Mouse (Mus musculus) kidney, postnatal 36 days (tissue): ENCODE results near the gene Sec1.
"Not testable (repeated sequence)": the region's sequence is repeated elsewhere in the genome, so short reads cannot be mapped to it uniquely, and the experiment has no call there.

Experiments used
- DNase-seq, 2 experiments: peaks; one replicate each; pipeline ENCODE4 v3.0.0; 2021 to 2022; ENCODE audit warnings: mixed read lengths in 2 of 2

Sec1 gene

DNA sequence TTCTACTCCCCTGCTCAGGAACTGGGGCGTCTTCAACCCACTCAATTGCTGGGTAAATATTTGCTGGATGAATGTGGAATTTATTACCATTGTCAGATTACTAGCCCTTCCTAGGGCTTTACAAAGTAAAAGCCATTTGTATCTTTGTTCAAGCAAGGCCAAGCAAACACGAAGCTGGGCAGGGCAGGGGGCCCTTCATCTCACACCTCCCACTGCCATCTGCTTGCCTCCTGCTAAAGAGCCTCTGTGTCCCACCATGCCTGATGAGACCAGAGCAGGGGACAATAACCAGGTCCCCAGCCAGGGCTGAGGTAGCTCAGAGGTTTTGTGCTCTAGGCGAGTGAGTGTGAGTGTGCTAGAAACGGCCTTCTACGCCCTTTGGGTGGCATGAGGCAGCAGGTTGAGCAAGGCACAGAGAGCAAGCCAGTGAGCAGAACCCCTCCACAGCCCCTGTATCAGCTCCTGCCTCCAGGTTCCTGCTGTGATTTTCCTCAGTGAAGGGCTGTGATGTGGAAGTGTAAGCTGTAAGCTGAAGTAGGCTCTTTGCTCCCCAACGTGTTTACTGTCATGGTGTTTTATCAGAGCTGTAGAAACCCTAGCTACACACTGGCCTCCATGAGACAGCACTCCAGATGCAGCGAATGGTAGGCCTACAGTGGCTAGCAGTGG, 16.4 kb downstream of the Sec1 start:
- no peak for DNase-seq

DNA sequence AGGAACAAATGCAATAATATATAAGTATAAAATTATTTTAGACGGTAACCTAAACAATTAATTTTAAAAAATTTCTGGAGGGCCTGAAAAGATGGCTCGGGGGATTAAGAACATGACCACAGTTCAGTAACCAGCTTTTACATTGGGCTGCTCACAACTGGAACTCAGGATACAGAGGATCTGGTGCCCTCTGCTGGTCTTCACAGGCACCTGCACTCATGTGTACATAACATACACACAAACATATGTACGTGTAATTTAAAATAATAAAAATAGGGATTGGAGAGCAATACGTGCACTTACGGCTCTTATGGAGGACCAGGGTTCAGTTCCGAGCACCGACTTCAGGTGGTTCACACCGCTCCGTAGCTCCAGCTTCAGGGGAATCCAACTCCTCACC, 25.3 kb downstream of the Sec1 start:
- no peak for DNase-seq

DNA sequence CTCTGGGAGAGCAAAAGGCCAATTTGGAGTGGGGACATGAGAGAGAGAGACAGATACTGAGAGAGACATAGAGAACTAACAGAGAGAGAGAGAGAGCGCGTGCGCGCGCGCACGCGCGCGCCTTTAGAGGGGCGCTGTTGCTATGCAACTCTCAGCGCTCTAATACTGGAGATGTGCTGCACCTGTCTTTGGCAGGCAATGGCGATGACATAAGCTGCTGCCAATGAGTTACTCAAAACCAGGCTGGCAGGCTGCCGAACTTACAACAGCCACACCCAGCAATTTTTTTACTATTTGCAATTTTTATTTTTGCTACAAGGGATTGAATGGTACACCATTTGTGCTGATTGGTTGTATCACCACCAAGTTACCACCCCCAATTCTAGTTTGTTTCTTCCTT, 26.4 kb downstream of the Sec1 start:
- no peak for DNase-seq

DNA sequence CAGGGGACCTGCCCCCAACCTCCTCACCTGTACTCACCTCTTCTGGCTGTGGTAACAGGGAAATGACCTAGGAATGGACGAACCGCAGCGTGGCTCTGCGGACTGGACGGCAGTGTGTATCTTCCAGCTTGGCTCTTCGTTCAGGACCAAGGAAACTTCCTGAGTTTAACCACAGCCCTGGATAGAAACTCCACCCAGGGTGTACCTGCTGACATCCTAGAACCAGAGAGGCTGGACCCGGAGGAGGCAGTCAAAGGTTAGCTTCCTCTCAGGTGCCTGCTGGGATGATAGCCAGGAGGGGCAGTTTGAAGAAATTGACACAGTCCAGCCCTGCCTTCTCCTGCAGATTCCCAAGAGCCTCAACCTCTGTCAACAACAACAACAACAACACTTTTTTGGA, 28.0 kb downstream of the Sec1 start, which contains the start of gene Fut2:
Fut2 (minus strand) TSS at position 234 of the 400 bp plus-strand sequence.
- DNase-seq: no peak

DNA sequence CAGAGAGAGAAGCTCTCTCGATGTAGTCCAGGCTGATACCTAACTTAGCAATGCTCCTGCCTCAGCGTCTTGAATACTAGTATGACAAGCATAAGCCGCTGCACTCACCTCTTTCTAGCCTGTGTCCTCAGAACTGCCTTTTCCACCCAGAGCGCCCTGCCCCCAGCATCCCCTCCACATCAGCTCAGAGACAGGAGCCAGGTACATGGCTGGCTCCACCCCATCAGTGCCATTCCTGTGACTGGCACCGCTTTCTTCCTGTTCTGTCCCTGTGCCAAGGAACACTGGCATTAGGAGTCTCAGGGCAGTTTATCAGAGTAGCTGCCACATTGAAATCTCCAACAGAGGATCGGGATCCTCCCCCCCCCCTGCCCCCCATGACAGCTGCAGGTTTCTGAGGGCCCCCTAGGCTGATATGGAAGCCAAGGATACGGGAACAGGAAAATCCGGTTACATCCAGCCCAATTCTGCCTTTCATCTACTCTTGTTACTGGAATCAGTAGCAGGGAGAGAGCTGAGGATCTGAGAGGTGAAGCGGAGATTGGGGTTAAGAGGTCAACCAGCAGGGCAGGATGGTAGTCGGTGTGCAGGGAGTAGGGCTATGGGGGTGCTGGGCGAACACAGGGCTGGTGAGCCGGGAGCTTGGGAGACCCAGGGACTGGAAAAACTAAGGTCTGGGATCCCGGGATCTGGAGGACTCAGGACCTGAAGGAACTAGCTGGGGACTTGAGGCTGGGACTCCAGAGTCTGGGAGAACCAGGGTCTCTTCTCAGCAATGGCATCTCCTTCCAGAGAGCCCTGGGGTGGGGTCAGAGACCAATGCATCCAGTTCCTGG, 28.7 kb downstream of the Sec1 start:
- no peak for DNase-seq

DNA sequence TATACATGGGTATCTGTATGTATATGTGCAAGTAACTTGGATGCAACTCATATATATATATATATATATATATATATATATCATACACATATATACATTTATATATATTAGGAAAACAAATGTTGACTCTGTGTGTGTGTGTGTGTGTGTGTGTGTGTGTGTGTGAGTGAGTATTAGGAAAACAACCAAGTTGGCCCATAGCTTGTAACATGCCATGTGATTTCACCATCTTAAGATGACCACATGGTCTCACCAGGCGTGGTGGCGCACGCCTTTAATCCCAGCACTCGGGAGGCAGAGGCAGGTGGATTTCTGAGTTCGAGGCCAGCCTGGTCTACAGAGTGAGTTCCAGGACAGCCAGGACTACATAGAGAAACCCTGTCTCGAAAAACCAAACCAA, 32.5 kb downstream of the Sec1 start:
- DNase-seq: not testable (repeated sequence)

DNA sequence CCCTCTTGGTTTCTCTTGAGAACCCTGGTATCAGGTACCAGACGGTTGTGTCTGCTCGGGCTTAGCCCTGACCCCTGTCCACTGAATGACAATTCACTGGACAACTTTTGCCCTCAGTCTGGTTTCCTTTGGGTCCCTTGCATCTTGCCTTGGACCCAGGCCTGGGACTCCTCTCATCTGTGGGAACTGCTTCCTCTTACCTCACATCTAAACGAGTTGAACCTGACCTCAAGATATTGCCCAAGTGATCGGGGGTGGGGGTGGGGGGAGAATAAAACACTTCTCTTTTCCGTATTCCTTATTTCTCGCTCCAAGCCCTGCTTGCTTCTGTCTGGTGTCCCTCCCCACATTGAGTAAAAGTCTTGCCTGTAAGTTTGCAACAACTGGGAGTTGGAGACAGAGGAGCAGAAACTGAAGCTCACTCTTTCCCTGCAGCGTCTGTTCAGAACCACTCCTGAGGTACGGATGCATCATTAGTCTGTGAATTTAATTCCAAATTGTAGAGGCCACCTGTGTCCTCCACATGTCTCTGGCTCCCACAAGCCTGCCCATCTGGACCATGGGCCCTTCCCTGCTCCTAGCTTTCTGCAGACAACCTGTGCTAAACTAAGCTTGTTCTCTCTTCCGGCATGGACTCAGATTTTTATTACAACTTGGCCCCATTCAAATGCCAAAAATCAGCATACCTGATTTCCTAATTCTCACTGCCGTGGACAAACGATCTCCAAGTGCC, 33.3 kb downstream of the Sec1 start:
- no peak for DNase-seq

DNA sequence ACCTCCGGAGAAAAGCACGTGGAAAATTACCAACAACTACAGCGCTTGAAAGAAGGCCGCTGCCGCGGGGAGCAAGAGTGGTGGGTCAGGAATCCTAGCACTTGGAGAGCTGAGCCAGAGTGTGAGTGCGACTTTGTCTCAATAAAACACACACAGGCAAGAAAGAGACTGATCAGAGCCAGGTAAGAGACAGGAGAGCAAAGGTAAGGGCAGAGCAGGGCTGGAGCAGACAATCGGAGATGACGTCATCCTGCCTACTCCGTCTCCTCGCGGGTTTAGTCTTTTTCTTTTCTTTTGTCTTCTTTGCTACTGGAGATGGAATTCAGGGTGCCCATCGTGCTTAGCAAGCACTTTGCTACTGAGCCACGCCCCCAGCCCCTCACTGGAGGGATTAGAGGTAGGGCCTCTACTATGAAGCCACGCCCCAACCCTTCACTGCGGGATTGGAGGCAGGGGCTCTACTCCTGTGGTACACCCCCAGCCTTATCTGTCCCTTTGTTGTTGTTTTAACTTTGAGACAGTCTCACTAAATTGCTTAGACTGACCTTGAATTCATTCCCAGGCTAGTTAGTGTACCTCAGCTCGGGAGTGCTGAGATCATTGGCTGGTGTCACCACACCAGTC, 39.7 kb downstream of the Sec1 start:
- no peak for DNase-seq

DNA sequence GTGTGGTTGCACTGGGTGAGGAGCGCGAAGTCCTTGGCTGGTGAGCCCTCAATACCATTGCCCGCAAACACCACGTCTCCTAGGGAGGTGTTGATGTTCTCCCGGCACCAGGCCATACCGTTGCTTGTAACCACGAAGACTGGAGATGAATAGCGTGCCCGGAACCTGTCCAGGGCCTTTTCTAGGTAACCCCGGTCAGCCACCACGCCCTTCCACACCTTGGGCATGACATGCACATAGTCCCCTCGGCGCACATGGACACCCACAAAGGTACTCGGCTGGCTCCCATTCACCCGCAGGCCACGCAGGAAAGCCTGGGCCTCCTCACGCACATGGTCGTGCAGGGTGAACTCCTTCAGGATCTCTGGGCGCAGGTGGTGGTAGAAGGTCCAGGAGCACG, 43.7 kb downstream of the Sec1 start:
- DNase-seq: not testable (repeated sequence)

DNA sequence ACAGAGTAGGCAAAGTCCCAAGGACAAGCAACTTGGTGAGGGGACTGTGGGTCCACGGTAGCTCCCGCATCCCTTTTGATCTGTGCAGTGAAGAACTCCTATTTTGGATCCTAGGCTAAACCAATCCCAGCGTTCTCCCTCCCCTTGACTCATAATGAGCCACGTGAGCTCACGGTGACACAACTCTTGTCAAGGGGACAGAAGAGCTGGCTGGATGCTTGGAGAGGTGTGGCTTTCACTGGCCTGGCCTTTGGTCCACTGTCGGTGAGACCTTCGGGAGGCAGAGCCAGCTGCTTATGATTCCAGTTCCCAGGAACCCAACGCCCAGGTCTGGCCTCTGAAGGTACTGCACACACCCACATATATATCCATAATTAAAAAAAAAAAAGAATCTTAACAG, 44.9 kb downstream of the Sec1 start:
- DNase-seq: no peak

DNA sequence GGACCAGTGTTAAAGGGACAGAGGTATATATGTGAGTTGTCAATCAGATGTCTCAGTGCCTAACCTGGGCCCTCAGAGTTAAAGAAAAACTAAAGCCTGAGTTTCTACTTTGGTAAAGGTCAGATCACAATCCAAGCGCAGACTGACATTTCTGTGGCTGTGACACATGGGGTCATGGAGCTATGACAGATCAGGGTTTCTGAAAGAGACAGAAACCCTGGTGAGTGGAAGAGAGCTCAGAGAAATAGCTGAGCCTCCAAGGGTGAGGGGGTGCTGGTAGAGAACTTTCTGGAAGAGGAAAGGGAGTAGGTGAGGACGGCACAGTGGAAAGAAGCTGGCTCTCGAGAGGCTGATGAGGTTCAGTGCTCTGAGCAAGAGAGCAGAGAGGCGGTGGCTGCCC, 47.5 kb downstream of the Sec1 start:
- DNase-seq: no peak

DNA sequence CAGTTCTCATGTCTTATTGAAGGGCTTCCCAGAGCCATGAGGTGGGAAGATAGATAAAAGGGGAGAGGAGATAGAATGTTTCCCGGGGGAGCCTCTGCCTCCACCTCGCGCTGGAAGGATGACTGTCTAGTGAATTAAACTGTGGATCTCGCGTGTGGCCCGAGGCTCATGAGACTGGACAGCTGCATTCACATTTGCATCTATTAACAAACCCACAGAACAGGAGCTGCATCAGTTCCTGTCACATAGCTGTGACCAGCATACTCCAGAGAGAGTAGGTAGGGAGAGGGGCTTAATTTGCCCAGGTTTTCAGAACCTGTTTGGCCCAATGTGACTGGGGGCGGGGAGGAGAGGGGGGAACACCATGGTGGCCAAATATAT, 48.6 kb downstream of the Sec1 start:
- DNase-seq: no peak

DNA sequence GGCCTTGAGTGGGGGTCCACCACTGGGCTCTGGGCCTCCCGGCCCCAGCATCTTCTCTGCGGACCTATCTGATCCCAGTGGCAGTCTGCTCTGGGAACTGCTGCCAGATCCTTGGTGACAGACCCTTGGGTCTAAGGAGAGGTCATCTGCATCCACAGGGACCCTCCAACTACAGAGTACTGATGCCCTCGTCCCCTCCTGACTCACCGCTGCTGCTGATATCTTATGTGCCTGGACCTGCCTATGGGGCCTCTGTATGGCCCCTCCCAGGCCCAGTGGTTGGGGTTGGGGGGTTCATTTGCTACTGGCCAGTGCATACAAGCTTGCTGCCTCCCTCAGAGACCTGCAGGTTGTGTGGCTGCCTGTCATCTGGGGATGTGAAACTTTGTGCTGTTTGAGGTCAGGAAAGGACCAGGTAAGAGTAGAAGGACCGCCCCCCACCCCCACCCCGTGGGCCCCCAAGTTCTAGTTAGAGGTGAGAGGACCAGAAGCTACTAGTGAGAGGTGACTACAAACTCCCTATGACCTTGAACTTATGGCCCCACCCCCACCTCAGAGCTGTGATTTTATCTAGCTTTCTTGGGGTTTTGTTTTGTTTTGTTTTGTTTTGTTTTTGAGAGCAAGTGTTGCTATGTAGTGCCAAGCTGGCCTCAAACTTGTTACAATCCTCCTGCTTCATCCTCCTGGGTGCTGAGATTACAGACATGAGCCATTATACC, 49.2 kb downstream of the Sec1 start:
- DNase-seq: no peak

DNA sequence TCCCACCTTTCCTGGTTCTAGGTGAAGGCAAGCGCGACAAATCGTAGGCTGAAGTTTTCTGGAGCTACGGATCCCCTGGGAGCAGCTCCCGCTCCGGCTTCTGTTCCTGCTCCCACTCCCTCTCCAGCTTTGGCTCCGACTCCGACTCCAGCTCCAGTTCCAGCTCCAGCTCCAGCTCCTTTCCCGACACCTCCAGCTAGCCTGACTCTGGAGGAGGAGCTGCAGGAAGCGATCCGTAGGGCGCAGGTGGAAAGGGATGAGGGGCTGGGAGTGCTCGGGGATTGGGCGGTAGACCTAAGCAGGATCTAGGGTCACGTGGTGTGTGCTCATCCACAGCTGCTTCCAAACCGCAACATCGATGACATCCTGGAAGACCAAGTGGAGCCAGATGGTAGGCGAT, 50.0 kb downstream of the Sec1 start:
- DNase-seq: no peak

DNA sequence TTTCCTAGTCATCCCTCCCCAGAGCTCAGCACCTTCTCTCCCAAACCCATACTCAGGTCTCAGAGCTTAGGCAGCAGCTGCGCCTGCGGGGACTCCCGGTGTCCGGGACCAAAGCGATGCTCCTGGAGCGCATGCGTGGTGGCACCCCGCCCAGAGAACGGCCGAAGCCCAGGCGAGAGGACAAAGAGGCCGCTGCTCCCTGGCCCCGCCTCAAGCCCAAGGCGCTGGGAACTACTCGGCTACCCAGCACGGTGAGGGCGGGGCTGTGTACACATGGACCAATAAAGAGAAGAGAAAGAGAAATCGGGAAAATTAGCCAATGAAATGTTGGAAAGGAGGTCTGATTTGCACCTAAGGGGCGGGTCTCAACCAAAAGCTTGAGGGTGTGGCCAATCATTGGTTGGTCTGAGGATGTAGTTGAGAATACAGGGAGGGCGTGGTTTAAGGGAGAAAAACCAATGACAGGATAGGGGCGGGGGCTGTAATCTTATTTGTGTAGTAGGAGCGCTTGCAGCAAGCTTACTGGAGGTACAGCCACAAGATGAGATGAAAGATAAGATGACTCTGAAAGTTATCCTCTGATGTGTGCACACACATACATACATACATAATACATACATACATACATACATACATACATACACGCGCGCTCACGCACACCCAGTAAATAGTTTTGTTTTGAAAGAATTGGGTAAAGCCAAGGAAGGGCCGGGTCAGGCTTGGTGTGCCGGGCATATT, 50.6 kb downstream of the Sec1 start:
- peak; percentile 91 to 93 for DNase-seq

DNA sequence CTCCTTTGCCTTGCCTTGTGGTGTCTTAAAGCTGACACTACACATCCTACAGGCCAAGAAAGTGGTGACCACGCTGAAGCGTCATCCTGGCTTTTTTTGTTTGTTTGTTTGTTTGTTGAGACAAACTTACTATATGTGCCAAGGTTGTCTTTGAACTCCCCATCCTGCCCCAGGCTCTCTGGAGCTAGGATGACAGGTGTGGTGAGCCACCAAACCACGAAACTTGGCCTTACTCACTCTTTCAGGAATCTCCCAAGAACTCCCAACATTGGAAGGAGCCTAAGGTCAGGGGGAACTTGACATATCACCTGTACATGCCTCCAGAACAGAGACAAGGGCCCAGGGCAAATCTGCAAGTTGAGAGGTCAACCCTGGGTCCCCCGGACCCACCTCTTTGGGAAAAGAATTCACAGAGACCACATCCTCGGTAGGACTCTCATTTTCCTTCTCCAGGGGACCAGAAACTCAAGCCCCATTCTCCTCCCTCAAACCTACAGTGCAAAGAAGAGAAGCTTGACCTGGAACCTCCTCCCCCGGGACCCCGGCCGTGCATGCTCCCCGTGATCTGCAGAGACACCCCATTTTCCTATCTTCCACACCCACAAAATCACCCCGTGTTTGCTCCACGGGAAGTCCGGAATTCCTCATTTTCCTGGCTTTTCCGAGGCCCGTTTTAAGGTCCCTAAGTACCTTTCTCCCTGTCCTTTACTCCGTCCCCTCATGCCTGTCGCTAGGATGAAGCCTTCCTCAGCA, 51.5 kb downstream of the Sec1 start:
- no peak for DNase-seq

DNA sequence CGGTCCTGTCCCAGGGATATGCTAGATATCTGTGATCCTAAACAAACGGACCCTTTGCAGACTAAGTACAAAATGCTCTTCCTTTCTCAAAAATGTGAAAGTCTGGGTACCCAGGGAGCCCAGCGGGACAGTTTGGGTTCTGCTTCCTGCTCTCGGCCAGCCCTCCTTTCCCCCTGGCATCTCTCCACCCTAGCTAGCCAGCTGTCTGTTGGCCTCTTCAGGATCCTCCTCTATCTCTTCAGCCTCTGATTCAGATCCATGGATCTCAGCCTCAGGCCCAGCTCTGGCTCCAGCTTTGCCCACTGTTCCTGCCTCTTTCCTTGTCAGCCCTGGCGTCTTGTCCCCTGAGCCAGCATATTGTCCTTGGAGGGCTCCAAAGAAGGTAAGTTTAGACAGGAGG, 52.1 kb downstream of the Sec1 start:
- no peak for DNase-seq

DNA sequence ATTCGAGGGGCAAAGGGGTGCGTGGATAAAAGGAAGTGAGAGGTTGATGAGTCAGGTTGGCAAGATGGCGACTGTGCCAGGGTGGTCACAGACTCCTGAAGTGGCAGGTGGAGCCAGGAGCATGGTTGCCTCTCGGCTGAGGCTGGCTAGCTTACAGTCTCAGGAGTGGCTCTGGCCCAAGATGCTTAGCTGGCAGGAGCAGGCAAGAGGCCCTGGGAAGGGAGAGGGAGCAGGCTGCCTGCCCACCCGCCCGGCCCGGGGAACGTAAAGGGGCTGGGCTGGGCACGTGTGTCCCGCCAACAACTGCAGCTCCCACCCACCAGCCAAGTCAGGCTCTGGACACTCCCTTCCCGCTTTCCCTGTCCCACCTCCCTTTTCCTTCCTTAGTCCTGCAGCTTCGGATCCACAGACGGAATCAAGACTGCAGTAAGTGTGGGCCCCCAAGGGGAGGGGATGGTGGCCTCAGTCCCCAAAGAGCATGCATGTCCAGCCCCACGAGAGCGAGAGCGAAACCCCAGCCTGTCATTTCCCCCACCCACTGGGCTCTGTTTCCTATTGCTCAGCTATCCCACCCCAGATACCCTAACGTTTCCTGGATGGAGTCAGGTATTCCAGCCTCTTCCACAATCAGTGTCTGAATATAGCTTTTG, 52.7 kb downstream of the Sec1 start:
- peak; percentile 39 to 55 for DNase-seq

DNA sequence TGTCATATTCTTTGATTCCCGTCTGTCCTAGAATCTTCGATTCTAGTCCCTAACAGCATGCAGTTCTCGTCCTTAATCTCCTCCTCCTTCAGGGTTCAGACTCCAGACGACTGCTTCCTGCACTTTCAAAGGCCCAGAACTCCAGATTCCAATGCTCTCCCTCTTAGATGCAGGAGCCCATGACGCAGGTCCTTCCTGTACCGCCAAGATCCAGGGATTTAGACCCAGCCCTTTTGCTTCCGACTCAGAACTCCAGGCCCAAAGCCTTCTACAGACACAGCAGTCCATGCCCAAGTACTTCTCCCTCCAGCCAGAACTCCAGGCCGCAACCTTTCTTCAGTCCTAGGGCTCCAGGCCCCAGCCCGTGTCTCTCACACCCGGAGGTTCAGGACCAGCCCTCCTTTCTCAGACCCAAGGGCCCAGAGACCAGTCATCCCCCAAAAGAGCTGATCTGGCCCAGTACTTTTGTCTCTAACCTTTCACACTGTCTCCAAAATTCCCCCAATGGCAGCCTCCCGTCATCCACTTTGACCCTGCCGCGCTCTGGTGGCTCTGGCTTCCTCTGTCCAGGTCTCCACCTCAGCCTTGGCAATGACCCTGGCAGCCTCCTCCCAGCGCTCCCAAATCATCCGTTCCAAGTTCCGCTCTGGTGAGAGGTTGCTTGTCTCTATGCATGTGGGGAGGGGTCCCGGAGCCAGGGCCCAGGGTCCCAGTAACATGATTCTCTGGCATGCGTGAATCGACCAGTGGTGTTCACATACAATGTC, 53.8 kb downstream of the Sec1 start:
- DNase-seq: peak; percentile 48 to 56

DNA sequence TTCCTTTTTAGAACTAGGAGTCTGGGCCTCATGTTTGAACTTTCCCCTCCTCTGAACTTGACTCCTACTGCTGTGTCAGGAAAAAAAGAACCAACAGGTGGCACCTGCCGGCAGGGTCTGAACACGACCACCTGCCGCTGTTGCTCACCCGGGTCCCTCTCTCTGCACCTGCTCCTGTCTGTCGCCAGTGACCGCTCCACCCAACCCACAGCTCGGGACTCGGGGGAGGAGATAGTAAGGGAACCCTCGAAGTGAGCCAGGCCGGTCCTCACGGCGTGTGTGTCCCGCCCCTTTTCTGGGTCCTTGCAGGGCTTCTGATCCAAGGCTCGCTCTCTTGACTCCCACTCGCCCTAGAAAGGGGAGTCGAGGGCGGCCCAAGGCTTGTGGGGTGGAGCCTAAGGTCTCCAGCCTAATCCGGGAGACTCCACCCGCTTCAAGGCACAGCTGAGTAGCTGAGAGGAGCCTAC, 54.6 kb downstream of the Sec1 start, which contains the start of gene Mamstr:
Mamstr (plus strand) TSS at position 417 of the 467 bp plus-strand sequence.
- no peak for DNase-seq
